Mouse (Mus musculus): ENCODE measurements around the gene Otub1. TPM values are rescaled to one million over a fixed set of nuclear protein-coding genes. Genes with fewer than 3 reads are reported as not detected.

Gene Otub1
- total RNA-seq, 2 experiments from 2014 or later, result 74.7 to 82.3 TPM

DNA sequence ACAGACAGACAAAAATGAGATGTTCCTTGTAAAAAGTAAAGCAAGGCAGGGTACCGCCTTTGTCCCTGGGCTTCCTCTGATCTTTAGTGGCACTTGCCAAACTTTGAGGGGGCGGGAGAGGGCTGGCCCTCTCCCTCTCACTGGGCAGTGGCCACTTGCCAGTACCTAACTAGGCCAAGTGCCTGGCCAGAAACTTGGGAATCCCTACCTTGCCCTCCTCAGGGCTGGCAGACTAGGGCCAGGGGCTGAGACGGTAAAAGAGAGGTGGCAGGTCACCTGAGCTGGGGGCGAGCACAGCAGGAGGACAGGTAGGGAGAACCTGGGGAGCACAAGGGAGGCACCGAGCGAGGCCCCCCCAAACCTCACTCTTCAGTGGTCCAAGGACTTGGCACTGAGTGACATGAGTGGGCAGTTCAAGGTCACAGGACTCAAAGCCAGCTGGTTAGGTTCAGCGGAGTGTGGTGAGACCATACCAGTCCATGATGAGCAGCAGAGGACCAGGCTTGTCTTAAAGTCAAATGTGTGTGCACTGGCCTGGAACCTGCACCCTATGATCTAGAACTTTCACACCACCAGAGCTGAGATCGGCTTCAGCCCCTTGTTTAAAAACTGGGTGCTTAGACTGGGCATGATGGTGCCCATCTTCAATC lies 25.2 kb downstream of the Otub1 start:
- intact Hi-C loops (cut with DNase I), result no loop called here
- DNase-seq (ENCODE audit: low spot score), result no peak

DNA sequence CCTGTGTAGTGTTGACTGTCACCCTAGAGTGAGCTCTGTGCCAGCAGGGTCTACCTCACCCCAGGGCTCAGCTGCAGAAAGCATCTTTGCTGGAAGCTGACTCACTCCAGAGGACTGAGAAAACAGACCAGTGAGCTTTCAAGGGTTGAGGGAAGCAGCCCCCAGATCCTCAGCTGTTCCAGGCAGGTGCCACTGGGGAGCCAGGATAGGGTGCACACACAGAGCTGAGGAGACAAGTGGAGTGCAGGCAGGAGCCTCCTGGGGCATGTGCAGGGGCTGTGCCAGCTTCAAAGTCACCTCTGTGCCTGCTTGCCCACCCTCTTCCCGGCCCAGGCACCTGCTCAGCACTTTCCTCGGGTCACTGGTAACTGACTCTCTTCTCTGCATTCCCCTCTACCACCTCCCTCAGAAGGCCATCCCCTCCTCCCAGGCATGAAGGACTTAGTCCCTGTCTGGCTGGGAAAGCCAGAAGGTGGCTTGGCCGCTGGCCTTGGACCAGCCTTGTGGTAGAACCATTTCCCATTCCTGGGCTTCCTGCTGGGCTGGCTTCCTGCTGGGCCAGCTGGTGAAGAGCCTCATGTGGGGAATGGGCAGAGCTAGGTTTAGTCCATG lies 27.2 kb downstream of the Otub1 start:
- DNase-seq (ENCODE audit: low spot score), result no peak
- intact Hi-C loops (cut with DNase I), result no loop called here

DNA sequence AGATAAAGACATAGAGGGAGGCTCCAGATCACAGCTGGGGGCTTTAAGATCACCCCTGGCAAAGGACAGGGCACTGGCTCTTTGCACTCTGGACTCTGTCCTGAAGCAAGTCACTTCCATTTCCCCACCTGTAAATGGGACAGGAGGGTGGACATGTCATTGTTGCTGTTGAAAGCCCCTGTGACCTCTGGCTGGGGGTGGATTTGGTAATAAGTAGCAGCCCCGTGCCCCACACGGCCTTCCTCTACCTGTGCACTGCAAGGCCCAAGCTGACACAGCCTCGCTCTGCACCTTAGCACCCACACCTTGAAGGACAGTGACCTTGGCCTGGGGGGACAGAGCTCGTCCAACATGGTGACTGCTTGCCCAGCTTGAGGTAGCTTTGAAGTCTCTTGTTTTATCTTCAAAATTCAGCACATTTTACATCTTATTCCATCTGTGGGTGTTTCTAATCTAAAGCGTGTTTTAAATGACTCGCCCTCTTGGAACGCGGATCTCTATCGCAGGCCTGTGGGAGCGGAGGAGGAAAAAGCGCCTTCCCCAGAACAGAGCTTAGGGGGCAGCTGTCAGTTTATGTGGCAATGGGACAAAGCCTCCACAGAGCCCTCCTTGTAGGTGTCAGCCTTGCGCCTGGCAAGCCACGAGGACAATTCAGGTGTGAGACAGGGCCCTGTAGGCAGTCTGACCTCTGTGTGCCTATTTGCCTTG lies 28.2 kb downstream of the Otub1 start:
- no peak for DNase-seq (ENCODE audit: low spot score)
- intact Hi-C loops (cut with DNase I), result no loop called here

DNA sequence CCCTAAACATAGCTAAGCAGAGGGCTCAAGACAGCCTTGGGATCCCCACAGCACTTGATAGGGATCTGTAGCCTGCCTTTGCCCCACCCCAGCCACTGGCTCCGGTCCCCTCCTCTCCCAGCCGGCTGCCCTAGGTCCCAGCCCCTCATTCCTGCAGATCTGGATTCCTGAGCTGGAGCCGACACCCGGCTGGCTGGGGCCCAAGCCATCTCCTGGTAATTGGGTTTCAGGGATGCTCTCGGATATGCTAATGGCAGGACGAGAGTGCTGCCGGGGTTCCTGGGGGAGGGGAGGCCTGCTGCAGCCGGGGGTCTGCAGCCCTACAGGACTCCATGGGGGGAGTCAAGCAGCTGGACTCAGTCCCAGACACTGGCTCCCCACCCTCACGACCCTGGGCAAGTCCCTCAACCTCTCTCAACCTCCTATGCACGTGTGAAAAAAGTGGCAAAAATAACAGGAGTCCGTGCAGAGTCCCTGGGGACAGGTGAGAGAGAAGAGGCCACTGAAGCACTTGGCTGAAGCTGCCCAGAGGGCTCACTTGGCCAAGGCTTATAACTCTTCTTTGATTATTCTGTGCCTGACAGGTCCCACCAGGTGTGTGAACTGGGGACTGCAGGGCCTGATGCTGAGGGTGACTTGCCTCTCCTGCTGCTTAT lies 29.9 kb downstream of the Otub1 start:
- intact Hi-C loops (cut with DNase I), result no loop called here
- no peak for DNase-seq (ENCODE audit: low spot score)

DNA sequence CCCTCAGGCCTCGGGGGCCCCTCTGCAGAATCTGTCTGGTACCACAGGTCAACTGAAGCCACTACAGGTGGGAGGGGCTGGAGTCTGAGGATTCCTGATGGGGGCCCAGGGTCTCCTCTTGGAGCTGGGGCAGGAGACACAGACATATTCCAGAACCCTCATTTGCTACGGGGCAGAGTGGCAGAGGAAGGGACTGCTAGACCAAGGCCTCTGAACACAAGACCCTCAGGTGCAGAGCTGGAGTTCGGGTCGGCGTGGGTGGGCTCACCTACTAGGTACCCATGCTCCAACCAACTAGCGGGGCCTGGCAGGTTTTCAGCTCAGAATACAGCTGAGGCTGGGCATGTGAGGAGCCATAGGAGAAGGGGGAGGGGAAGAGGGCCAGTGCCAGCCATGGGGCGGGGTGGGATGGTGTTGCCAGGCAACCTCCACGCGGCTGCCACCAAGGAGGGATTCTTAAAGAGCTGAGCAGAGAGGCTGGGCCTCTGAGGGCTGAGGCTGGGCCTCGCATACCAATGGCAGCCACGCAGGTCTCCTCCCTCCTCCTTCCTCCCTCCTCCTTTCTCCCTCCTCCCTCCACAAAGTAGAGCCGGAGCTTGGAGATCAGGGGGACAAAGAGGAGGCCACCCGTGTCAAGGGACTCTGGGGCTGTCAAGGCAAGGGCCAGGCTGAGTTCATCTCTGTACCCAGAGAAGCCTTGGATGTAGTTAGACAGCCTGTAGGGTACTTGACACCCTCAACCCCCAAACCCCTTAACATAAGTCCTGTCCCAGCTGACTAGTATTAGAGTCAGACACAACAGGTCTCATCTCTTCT lies 33.9 kb downstream of the Otub1 start:
- intact Hi-C loops (cut with DNase I), result no loop called here
- DNase-seq (ENCODE audit: low spot score), result no peak

DNA sequence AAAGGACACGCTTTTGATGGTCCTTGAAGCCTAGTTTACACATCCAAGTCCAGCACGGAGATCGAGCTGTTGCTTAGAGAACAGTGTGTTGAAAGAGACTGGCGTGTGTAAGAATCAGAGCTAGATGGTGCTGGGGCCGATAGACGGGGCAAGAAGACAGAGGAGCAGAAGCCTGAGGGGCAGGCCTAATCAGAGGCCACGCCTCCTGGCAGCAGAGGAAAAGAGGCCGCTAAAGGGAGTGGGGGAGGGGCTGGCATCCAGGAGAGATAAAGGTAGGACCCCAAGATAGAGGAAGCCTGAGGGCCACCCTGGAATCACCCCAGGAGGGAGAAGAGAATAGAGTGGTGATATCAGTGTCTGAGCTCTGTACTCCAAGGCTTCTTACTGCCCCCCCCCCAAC lies 34.7 kb downstream of the Otub1 start:
- intact Hi-C loops (cut with DNase I), result no loop called here

DNA sequence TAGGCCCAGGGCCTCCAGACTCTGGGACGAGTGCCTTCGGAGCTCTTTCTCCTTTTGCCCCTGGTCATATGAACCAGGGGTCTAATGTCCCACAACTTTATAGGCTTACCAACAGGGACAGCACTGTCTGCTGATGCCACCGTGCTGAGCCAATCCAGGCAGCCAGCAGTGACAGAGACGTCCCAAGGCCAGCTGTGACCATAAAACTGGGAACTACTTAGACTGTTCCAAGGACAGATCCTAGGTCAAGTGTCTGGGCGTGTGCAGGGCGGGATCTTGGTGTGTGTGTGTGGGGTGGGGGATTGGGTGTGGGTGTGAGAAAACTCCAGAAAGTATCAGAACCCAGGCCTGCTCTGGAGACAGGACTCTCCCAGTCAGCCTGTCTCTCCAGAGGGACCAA lies 35.2 kb downstream of the Otub1 start:
- no peak for DNase-seq (ENCODE audit: low spot score)
- intact Hi-C loops (cut with DNase I), result no loop called here

More for the DNA sequence above, 34.7 kb downstream of the Otub1 start:
- DNase-seq (ENCODE audit: low spot score), result no peak

DNA sequence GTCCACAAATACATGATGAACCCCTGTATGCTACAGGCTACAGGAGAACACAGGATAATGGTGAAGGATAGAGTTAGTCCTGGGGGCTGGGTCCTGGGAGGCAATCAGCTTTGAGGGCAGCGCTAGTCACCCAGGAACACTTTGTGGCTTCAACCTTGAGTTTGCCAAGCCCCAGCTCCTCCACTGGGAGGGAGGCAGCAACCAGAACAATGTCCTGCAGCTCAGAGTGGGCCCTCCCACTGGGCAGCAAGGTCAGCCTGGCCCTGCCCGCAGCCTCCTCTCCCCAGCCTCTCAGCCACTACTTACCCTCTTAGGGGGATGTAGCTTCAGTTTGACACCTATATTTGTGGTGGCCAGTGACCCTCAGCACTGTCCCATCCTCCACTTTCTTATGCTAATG lies 37.7 kb downstream of the Otub1 start:
- intact Hi-C loops (cut with DNase I), result no loop called here
- DNase-seq (ENCODE audit: low spot score), result no peak

DNA sequence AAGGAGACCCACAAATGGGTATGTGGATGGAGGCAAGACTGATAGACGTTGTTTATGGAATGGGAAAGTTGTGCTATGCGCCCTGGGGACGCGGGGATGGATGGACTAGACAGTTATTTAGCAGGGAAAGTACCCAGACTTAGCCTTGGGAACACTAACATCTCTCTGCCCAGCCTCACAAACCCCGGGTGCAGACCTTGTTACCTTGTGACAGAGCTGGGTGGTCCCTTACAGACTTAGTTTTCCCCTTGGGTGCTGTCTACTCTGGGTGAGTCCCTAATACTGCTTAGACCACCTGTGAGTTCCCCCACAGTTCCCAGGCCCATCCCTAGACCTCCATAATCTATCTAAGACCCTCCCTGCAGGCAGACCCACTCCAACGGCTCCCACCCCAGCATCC lies 39.3 kb downstream of the Otub1 start:
- DNase-seq (ENCODE audit: low spot score), result no peak
- intact Hi-C loops (cut with DNase I), result no loop called here

DNA sequence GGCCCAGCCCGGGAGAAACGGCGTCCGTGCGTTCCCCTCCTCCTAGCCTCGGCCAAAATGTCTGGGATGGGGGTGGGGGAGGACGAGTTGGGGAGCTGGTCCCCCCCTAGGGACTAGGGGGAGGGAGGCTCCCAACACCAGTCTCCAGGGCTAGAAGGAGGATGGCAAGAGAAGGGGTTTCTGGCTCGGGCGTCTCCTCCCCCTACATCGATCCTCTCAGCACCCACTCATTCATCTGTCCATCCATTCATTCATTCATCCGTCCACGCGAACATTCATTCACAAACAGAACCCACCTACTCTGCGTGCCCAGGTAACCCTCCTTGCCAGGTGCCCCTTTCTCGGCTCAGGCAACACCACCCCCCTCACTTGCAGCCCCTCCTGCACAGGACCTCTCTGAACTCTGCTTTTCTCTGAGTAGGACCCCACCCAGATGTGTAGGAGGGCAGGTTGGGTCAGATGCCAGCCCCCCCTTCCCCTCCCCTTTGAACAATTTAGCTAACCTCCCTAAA lies 39.9 kb downstream of the Otub1 start:
- intact Hi-C loops (cut with DNase I), result no loop called here
- no peak for DNase-seq (ENCODE audit: low spot score)

DNA sequence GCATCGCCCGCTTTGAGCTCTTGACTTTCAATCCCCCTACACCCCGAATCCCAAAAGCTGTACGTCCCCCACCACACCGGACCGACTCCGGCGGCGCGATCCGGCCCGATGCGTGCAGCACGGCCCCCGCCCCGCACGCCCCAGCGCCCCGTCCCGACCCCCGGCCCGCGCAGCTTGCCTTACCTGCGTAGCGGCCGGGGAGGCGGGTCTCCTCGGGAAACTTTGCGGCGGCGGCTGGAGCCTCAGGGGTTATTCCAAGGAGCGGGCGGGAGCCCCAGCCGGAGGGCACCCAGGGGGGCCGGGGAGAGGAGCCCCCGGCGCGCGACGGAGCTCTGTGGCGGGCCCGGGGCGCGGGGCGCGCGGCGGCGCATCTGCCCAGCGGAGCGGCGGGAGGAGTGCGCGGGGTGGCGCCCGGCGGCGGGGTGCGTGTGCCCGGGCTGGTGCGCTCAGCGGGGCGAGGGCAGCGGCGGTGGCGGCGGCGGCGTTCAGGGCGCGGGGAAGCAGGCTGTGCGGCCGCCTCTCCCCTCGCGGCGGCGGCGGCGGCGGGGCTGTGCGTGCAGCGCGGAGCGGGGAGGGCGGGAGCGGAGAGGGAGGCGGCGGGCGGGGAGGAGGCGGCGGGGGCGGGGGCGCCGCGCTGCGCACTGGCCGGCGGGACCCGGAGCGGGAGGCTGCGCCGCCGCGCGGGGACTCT lies 40.5 kb downstream of the Otub1 start:
- no peak for DNase-seq (ENCODE audit: low spot score)
- intact Hi-C loops (cut with DNase I), result no loop called here

DNA sequence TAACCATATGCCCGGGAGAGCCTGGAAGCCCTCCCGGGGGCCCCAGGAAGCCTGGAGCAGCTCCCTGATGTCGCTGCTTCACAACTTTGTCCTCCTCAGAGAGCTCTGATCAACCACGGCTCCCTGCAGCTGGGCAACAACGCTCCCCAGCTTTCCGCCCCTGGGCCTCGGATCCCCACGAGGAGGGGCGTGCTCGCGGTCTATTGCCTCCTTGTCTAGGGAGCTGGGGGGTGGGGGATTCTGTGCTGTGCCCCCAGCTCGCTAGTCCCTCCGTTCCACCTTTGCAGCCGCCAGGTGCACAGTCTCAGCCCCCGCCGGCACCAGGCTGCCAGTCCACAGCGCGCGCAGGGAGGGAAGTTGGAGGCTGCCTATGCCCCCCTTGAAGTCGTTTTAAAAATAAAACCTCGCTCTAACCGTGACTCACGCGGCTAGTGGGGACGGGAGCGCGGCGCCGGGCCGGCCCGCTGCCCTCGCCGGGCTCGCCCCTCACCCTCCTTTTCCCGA lies 41.2 kb downstream of the Otub1 start:
- no peak for DNase-seq (ENCODE audit: low spot score)
- intact Hi-C loops (cut with DNase I), result no loop called here

DNA sequence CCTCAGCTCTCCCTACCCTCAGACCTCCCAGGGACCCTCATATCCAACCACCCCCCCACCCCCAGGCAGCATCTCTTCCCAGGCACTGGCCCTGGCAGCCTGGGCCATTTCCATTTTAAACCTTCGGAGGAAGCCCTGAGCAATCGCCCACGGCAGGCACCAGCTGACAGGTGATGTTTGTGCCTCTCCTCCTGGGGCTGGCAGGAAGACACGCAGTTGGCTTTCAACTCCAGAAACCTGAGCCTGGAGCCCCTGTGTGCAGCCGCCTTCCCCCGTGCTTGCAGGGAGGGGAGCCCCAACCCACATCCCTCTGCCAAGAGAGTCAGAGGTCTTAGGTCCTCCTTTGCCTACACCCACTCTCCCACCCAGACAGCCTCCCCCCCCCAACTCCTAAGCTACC lies 41.9 kb downstream of the Otub1 start:
- intact Hi-C loops (cut with DNase I), result no loop called here
- DNase-seq (ENCODE audit: low spot score), result no peak

DNA sequence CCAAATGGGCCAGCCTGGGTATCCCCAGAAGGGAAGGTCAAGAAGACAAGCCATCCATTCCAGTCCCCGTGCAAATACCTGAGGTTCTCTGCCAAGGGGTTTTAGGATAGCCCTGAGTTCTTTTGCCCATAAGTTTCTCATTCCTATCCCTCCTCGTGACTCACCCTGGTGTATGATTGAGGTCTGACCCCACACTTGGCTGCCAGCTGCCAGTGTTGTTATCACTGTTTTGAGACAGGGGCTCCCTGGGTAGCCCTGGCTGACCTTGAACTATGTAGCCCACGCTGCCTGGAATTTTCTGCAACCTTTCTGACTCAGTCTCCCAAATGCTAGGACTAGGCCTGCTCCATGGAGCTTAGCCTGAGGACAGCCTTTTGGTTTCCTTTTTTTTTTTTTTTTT lies 45.1 kb downstream of the Otub1 start:
- intact Hi-C loops (cut with DNase I), result no loop called here
- no peak for DNase-seq (ENCODE audit: low spot score)

DNA sequence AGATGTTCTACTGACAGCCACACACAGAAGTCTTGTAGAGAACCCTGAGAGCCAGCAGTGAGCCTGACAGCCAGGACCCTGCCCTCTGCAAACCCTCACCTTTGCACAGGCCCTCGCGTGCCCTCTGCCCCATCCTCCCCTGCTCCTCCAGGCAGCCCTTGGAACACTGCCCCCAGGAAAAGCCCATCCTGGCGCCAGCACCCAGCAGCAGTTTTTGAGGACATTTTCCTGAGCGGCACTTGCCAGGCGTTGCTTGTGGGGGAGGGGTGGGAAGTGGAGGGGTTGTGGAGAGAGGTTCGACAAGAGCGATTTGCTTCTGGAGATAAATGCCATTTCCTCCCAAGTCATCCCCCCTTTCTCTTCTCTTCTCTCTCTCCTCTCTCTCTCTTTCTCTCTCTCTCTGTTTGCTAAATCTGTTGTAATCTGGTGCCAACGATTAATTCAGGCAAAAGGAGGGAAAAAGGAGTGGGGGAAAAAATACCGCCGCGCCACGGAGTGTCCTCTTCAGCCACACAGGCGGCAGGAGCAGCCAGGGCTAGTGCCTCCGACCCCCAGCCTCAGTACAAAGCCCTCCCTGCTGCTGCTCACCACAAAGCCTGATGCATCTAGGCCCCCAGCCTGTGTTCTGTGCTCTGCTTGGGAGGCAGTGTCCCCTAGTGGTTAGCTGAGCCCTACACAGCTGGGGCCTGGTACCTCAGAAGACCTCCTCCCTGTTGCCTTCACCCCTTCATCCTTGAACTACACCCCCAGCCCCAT lies 45.8 kb downstream of the Otub1 start:
- DNase-seq (ENCODE audit: low spot score), result no peak
- intact Hi-C loops (cut with DNase I), result no loop called here

DNA sequence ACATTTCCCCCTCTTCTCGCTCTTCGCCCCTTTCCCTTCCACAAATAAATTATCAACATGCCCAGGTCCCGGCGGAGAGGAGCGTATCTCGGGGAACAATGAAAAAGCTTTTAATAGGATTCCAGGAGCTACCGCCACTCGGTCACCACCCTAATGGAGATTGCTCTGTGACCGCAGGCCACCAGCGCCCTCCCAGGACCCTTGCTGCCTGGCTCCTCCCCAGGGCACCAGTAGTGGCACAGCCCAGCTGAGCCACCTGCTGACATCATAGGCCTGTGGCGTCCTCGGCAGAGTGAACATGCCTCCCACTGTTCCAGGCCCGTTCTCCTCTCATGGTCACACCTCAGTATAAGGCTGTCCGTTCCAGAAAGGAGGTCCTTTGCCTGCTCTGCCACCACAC lies 48.4 kb downstream of the Otub1 start:
- intact Hi-C loops (cut with DNase I), result no loop called here
- DNase-seq (ENCODE audit: low spot score), result no peak

DNA sequence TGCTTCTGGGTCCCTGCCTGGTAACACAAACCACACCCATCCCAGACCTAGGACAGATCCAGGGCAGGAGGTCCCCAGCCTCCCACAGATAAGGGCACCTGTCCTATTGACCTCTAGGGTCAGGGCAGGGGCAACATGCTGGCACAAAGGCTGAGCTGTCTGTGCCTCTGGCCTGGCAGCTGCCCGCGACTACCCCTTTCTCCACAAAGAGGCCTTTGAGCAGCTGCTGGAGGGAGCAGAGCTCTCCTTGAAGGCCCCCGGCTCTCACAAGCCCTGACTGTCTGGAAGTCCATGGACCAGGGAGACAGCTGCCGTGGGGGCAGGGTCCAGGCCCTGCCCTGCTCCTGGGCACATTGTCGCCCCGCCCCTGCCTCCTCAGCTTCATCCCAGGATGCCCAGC lies 50.9 kb downstream of the Otub1 start:
- intact Hi-C loops (cut with DNase I), result no loop called here

DNA sequence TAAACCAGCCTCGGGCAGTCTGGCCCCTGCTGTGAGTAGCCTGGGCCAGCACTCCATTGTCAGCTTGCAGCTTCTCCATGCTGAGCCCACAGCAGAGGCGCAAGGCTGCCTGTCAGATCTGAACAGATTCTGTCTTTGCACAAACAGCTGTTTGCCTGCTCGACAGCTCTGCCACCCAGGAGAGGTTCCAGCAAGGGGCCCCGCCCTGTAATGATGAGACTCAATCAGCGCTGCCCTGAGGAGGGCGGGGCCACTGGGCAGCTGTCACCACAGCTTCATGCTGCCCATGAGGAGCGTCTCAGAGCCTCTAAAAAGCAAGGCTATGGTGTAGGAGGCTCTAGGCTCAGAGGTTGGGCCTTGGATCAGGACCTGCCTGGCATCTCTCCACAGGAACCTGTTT lies 52.9 kb downstream of the Otub1 start:
- intact Hi-C loops (cut with DNase I), result no loop called here

More for the DNA sequence above, 50.9 kb downstream of the Otub1 start:
- no peak for DNase-seq (ENCODE audit: low spot score)

More for the DNA sequence above, 52.9 kb downstream of the Otub1 start:
- DNase-seq (ENCODE audit: low spot score), result no peak
